Mouse (Mus musculus): ENCODE measurements around the gene Ppm1a.

GRCm38 (mm10) chr12:72750016-72750415, 7.2 kb upstream of the Ppm1a start:
- TF ChIP-seq ZNF384 (IDR thresholded peaks at IDR 0.05; ENCODE audit: low read depth, low read length) = no peak
- no peak for TF ChIP-seq CHD2 (IDR thresholded peaks at IDR 0.05; ENCODE audit: low read depth, low read length)
- TF ChIP-seq MAFK (IDR thresholded peaks at IDR 0.05; ENCODE audit: insufficient read depth, low read depth, low read length) = no peak
- TF ChIP-seq HCFC1 (IDR thresholded peaks at IDR 0.05; ENCODE audit: borderline replicate concordance, insufficient read depth, low read length) = no peak
- TF ChIP-seq ZC3H11A (IDR thresholded peaks at IDR 0.05; ENCODE audit: borderline replicate concordance, low read depth, low read length) = no peak

Data from ES-E14 (cell line).